Mouse (Mus musculus): ENCODE results near the gene Rcn2. TPM values are rescaled to one million over a fixed set of nuclear protein-coding genes. Genes with fewer than 3 reads are reported as not detected.

Gene Rcn2
- total and polyA plus RNA-seq, 3 experiments = 16.8 to 56.6 (median 30.8) TPM

- TF ChIP-seq MXI1 (IDR thresholded peaks at IDR 0.05; ENCODE audit: low read depth, low read length) (no peak), IRF4 (IDR thresholded peaks at IDR 0.05; ENCODE audit: low read depth, low read length) (no peak), ZC3H11A (IDR thresholded peaks at IDR 0.05; ENCODE audit: low read depth, low read length) (no peak), ZMIZ1 (IDR thresholded peaks at IDR 0.05; ENCODE audit: low read depth, low read length) (no peak), ZKSCAN1 (IDR thresholded peaks at IDR 0.05; ENCODE audit: borderline replicate concordance, low read depth, low read length) (no peak), UBTF (IDR thresholded peaks at IDR 0.05; ENCODE audit: low read depth, low read length) (no peak), MAX (IDR thresholded peaks at IDR 0.05; ENCODE audit: low read length) (no peak), RAD21 (IDR thresholded peaks at IDR 0.05; ENCODE audit: low read depth, low read length) (no peak), BHLHE40 (IDR thresholded peaks at IDR 0.05; ENCODE audit: low read depth, low read length) (no peak), JUN (IDR thresholded peaks at IDR 0.05; ENCODE audit: insufficient read depth, low read depth, low read length) (no peak), E2F4 (IDR thresholded peaks at IDR 0.05; ENCODE audit: insufficient replicate concordance, low read depth, low read length) (no peak), MAFK (IDR thresholded peaks at IDR 0.05; ENCODE audit: insufficient replicate concordance, low read length) (no peak)
- no peak overlapping the region for H3K4me2 ChIP-seq (ENCODE audit: insufficient read depth, low read depth, poor library complexity, severe bottlenecking)
- peaks cover 31 to 62% of the 10 kb centered on the region in 2 experiments for H3K36me3 ChIP-seq (replicated peaks in 1 of 2; ENCODE audit: control insufficient read depth in 1 of 2, insufficient read depth in 1 of 2, low read length in 1 of 2)
- no peaks in the 10 kb centered on the region for H3K79me2 ChIP-seq (replicated peaks; ENCODE audit: control insufficient read depth, extremely low read depth, insufficient read depth, poor library complexity, severe bottlenecking)
- no peak for DNase-seq (ENCODE audit: extremely low read depth)
- H3K27me3 ChIP-seq (replicated peaks) = no peaks in the 10 kb centered on the region
- no peak overlapping the region for H3K27ac ChIP-seq (ENCODE audit: insufficient read depth, low read depth)
- in situ Hi-C loops (cut with MboI; ENCODE audit: low pct_ligation_motif_present, low pct_unique_long_range_greater_than_20kb, low sequenced_read_pairs) (no loop called here), dilution Hi-C loops (cut with MboI; ENCODE audit: extremely low pct_ligation_motif_present, extremely low pct_unique_long_range_greater_than_20kb, low sequenced_read_pairs) (no loop called here)
- H3K4me1 ChIP-seq (ENCODE audit: control insufficient read depth in 1 of 2, insufficient read depth in 2 of 2) = no peaks in the 10 kb centered on the region
- no peak overlapping the region for H3K4me3 ChIP-seq (replicated peaks in 1 of 3; ENCODE audit: low read depth in 2 of 3, low read length in 2 of 3, poor library complexity in 1 of 3)
- H3K9ac ChIP-seq (ENCODE audit: insufficient read depth, low read depth) = no peak overlapping the region
- H3K9me3 ChIP-seq (replicated peaks; ENCODE audit: low read length) = no peaks in the 10 kb centered on the region
Measured at GRCm38 (mm10) chr9:56053796-56054195, 12.2 kb downstream of the Rcn2 start.

- Histone ChIP-seq H3K27ac (ENCODE audit: insufficient read depth, low read depth) (no peak overlapping the region), H3K27me3 (replicated peaks) (no peaks in the 10 kb centered on the region), H3K4me3 (replicated peaks in 1 of 3; ENCODE audit: low read depth in 2 of 3, low read length in 2 of 3, poor library complexity in 1 of 3) (no peak overlapping the region), H3K4me2 (ENCODE audit: insufficient read depth, low read depth, poor library complexity, severe bottlenecking) (no peak overlapping the region), H3K9me3 (replicated peaks; ENCODE audit: low read length) (no peaks in the 10 kb centered on the region), H3K36me3 (replicated peaks in 1 of 2; ENCODE audit: control insufficient read depth in 1 of 2, insufficient read depth in 1 of 2, low read length in 1 of 2) (peaks cover 40 to 77% of the 10 kb centered on the region in 2 experiments), H3K79me2 (replicated peaks; ENCODE audit: control insufficient read depth, extremely low read depth, insufficient read depth, poor library complexity, severe bottlenecking) (no peaks in the 10 kb centered on the region), H3K9ac (ENCODE audit: insufficient read depth, low read depth) (no peak overlapping the region), H3K4me1 (ENCODE audit: control insufficient read depth in 1 of 2, insufficient read depth in 2 of 2) (no peaks in the 10 kb centered on the region)
- no peak for DNase-seq (ENCODE audit: extremely low read depth)
- dilution Hi-C loops (cut with MboI; ENCODE audit: extremely low pct_ligation_motif_present, extremely low pct_unique_long_range_greater_than_20kb, low sequenced_read_pairs) = no loop called here
- no peak for TF ChIP-seq SMC3 (IDR thresholded peaks at IDR 0.05; ENCODE audit: low read depth, low read length)
- no peak for TF ChIP-seq SIN3A (IDR thresholded peaks at IDR 0.05; ENCODE audit: low read length)
- in situ Hi-C loops (cut with MboI; ENCODE audit: low pct_ligation_motif_present, low pct_unique_long_range_greater_than_20kb, low sequenced_read_pairs) = no loop called here
Measured at GRCm38 (mm10) chr9:56056147-56056546, 14.5 kb downstream of the Rcn2 start.

- H3K27me3 ChIP-seq (replicated peaks) = no peaks in the 10 kb centered on the region
- no peaks in the 10 kb centered on the region for H3K9me3 ChIP-seq (replicated peaks; ENCODE audit: low read length)
- H3K4me2 ChIP-seq (ENCODE audit: insufficient read depth, low read depth, poor library complexity, severe bottlenecking) = no peak overlapping the region
- no peak overlapping the region for H3K9ac ChIP-seq (ENCODE audit: insufficient read depth, low read depth)
- H3K4me1 ChIP-seq (ENCODE audit: control insufficient read depth in 1 of 2, insufficient read depth in 2 of 2) = 0 out of 4 replicates have a peak, but pooled peaks cover 0 to 5% of the 10 kb centered on the region in 2 experiments
- in situ Hi-C loops (cut with MboI; ENCODE audit: low pct_ligation_motif_present, low pct_unique_long_range_greater_than_20kb, low sequenced_read_pairs) = no loop called here
- H3K4me3 ChIP-seq (replicated peaks in 1 of 3; ENCODE audit: low read depth in 2 of 3, low read length in 2 of 3, poor library complexity in 1 of 3) = no peak overlapping the region
- peaks cover 38 to 76% of the 10 kb centered on the region in 2 experiments for H3K36me3 ChIP-seq (replicated peaks in 1 of 2; ENCODE audit: control insufficient read depth in 1 of 2, insufficient read depth in 1 of 2, low read length in 1 of 2)
- TF ChIP-seq HCFC1 (IDR thresholded peaks at IDR 0.05; ENCODE audit: low read depth, low read length) = no peak
- no peak for TF ChIP-seq POLR2AphosphoS2 (IDR thresholded peaks at IDR 0.05; ENCODE audit: low read depth, low read length)
- no peak for TF ChIP-seq USF2 (conservative IDR thresholded peaks at IDR 0.05; ENCODE audit: low read depth, low read length)
- TF ChIP-seq MYC (IDR thresholded peaks at IDR 0.05; ENCODE audit: low read depth, low read length) = no peak
- TF ChIP-seq IRF4 (IDR thresholded peaks at IDR 0.05; ENCODE audit: low read depth, low read length) = no peak
- TF ChIP-seq SIN3A (IDR thresholded peaks at IDR 0.05; ENCODE audit: low read length) = no peak
- TF ChIP-seq MAX (IDR thresholded peaks at IDR 0.05; ENCODE audit: low read length) = no peak
- TF ChIP-seq NELFE (IDR thresholded peaks at IDR 0.05; ENCODE audit: low read depth, low read length) = no peak
- TF ChIP-seq ZKSCAN1 (IDR thresholded peaks at IDR 0.05; ENCODE audit: borderline replicate concordance, low read depth, low read length) = no peak
- TF ChIP-seq CHD1 (IDR thresholded peaks at IDR 0.05; ENCODE audit: low read depth, low read length) = no peak
- TF ChIP-seq RAD21 (IDR thresholded peaks at IDR 0.05; ENCODE audit: low read depth, low read length) = no peak
- no peak for TF ChIP-seq E2F4 (IDR thresholded peaks at IDR 0.05; ENCODE audit: insufficient replicate concordance, low read depth, low read length)
- no peak for DNase-seq (ENCODE audit: extremely low read depth)
- no peaks in the 10 kb centered on the region for H3K79me2 ChIP-seq (replicated peaks; ENCODE audit: control insufficient read depth, extremely low read depth, insufficient read depth, poor library complexity, severe bottlenecking)
- H3K27ac ChIP-seq (ENCODE audit: insufficient read depth, low read depth) = no peak overlapping the region
- dilution Hi-C loops (cut with MboI; ENCODE audit: extremely low pct_ligation_motif_present, extremely low pct_unique_long_range_greater_than_20kb, low sequenced_read_pairs) = no loop called here
Measured at GRCm38 (mm10) chr9:56062336-56062735, 20.7 kb downstream of the Rcn2 start.
